Mouse (Mus musculus) heart, embryonic 14.5 days (tissue): ENCODE measurements around the gene Dppa5a. TPM values are rescaled to one million over a fixed set of nuclear protein-coding genes. Genes with fewer than 3 reads are reported as not detected.

Experiments
- ATAC-seq: fragments of 200-750 bp; cut with Nextera tagmentation; 2 replicates; pipeline ENCODE4 v1.8.0; 2017; ENCODE audit warnings: low read depth, moderate TSS enrichment; ENCODE audit not compliant: insufficient number of reproducible peaks, insufficient read depth, low FRiP score
- H3K27ac ChIP-seq, 2 experiments: fragments of 200-500 bp in 1 of 2; fragments of 300-500 bp in 1 of 2; sonication (generic) in 1 of 2; replicated peaks in 1 of 2; 2 replicates each; pipeline ENCODE4 v1.5.1; 2012 to 2014; ENCODE audit warnings: low read depth in 2 of 2, low read length in 2 of 2, control low read depth in 1 of 2, mild to moderate bottlenecking in 1 of 2, mixed read lengths in 1 of 2; ENCODE audit not compliant: control insufficient read depth in 1 of 2, insufficient read depth in 1 of 2
- H3K27me3 ChIP-seq: fragments of 300-500 bp; sonication (generic); 2 replicates; pipeline ENCODE4 v1.6.1; 2014; ENCODE audit warnings: mild to moderate bottlenecking, low read length, control low read depth; ENCODE audit not compliant: control insufficient read depth, insufficient read depth
- H3K36me3 ChIP-seq: fragments of 300-500 bp; sonication (generic); 2 replicates; pipeline ENCODE4 v1.6.1; 2014; ENCODE audit warnings: mild to moderate bottlenecking, control low read depth, low read length, mixed read lengths; ENCODE audit not compliant: control insufficient read depth, insufficient read depth
- H3K4me1 ChIP-seq, 2 experiments: fragments of 200-500 bp in 1 of 2; fragments of 300-500 bp in 1 of 2; sonication (generic) in 1 of 2; 2 replicates each; pipeline ENCODE4 v1.6.1; 2012 to 2014; ENCODE audit warnings: low read length in 2 of 2, control low read depth in 1 of 2, mixed read lengths in 1 of 2; ENCODE audit not compliant: control insufficient read depth in 2 of 2, insufficient read depth in 2 of 2
- H3K4me2 ChIP-seq: fragments of 300-500 bp; sonication (generic); 2 replicates; pipeline ENCODE4 v1.6.1; 2014; ENCODE audit warnings: mild to moderate bottlenecking, low read length
- H3K4me3 ChIP-seq, 2 experiments: fragments of 200-500 bp in 1 of 2; fragments of 300-500 bp in 1 of 2; sonication (generic) in 1 of 2; 2 replicates each; pipeline ENCODE4 v1.5.1; 2012 to 2014; ENCODE audit warnings: low read length in 2 of 2, mild to moderate bottlenecking in 2 of 2, control low read depth in 1 of 2, low read depth in 1 of 2, moderate library complexity in 1 of 2; ENCODE audit not compliant: control insufficient read depth in 1 of 2, insufficient read depth in 1 of 2
- H3K9ac ChIP-seq: fragments of 300-500 bp; sonication (generic); 2 replicates; pipeline ENCODE4 v1.6.1; 2014; ENCODE audit warnings: mild to moderate bottlenecking, low read length
- H3K9me3 ChIP-seq: fragments of 300-500 bp; sonication (generic); 2 replicates; pipeline ENCODE4 v1.6.1; 2016; ENCODE audit warnings: low read length, control low read depth; ENCODE audit not compliant: control insufficient read depth
- WGBS: fragments of 180-500 bp; shearing (Covaris S2); extraction: QIAGEN DNeasy Blood & Tissue Kit; methylation state at CpG from one replicate; pipeline ENCODE4 v1.1.7; 2014; 5-methylcytosine and 5-hydroxymethylcytosine counted together
- polyA plus RNA-seq: library from polyadenylated mRNA; unstranded; fragments of >200 nt; fragmentation: Nextera tagmentation; extraction: Ambion mirVana; gene quantifications from 2 replicates; pipeline ENCODE4 v1.2.1, GENCODE M21; 2014

Dppa5a gene
- polyA plus RNA-seq, 1 experiment from 2014 or later, result not detected

- no peak overlapping the region for H3K27ac ChIP-seq
- H3K36me3 ChIP-seq, result no peaks in the 10 kb centered on the region
- no peak for ATAC-seq
- peaks cover 7 to 9% of the 10 kb centered on the region in 2 experiments; a peak in 2 of 4 replicates for H3K4me1 ChIP-seq
- no peak overlapping the region for H3K4me2 ChIP-seq
- no peaks in the 10 kb centered on the region for H3K9me3 ChIP-seq
- WGBS, result 64% methylated on average over 1 of the region's 1 CpGs
- no peaks in the 10 kb centered on the region for H3K27me3 ChIP-seq
- H3K4me3 ChIP-seq, result no peak overlapping the region
- no peak overlapping the region for H3K9ac ChIP-seq
These were observed 7.0 kb upstream of the Dppa5a start for GRCm38 (mm10) chr9:78374885-78375389.

- ATAC-seq, result no peak
- H3K9me3 ChIP-seq, result no peaks in the 10 kb centered on the region
- no peak overlapping the region for H3K9ac ChIP-seq
- H3K27ac ChIP-seq, result no peak overlapping the region
- H3K4me3 ChIP-seq, result no peak overlapping the region
- peaks cover 7 to 9% of the 10 kb centered on the region in 2 experiments; a peak in 2 of 4 replicates for H3K4me1 ChIP-seq
- no peak overlapping the region for H3K4me2 ChIP-seq
- H3K27me3 ChIP-seq, result no peaks in the 10 kb centered on the region
- WGBS, result 55% methylated on average over 5 of the region's 5 CpGs
- H3K36me3 ChIP-seq, result no peaks in the 10 kb centered on the region
These were observed 6.4 kb upstream of the Dppa5a start for GRCm38 (mm10) chr9:78374397-78374796.

- WGBS, result 50% methylated on average over 10 of the region's 10 CpGs
- Histone ChIP-seq H3K9me3 (no peaks in the 10 kb centered on the region), H3K4me2 (no peak overlapping the region), H3K4me1 (peaks cover 4 to 6% of the 10 kb centered on the region in 2 experiments; a peak in 2 of 4 replicates), H3K4me3 (no peak overlapping the region), H3K27ac (no peak overlapping the region), H3K9ac (no peak overlapping the region), H3K36me3 (no peaks in the 10 kb centered on the region), H3K27me3 (no peaks in the 10 kb centered on the region)
- no peak for ATAC-seq
These were observed 5.0 kb upstream of the Dppa5a start for GRCm38 (mm10) chr9:78372827-78373504.

- WGBS, result 94% methylated on average over 3 of the region's 3 CpGs
- Histone ChIP-seq H3K4me2 (no peak overlapping the region), H3K36me3 (no peaks in the 10 kb centered on the region), H3K27me3 (no peaks in the 10 kb centered on the region), H3K4me3 (no peak overlapping the region), H3K9me3 (no peaks in the 10 kb centered on the region), H3K9ac (no peak overlapping the region), H3K27ac (no peak overlapping the region), H3K4me1 (peaks cover 3% of the 10 kb centered on the region in 2 experiments; a peak in 2 of 4 replicates)
- ATAC-seq, result no peak
These were observed 3.5 kb upstream of the Dppa5a start for GRCm38 (mm10) chr9:78371441-78371840.

- WGBS, result 90% methylated on average over 7 of the region's 7 CpGs
These were observed 1.8 kb upstream of the Dppa5a start for GRCm38 (mm10) chr9:78369786-78370185.

GRCm38 (mm10) chr9:78369349-78369748 is 1.4 kb upstream of the Dppa5a start:
- Histone ChIP-seq H3K4me1 (peaks cover 3% of the 10 kb centered on the region in 2 experiments; a peak in 2 of 4 replicates), H3K9me3 (no peaks in the 10 kb centered on the region), H3K36me3 (no peaks in the 10 kb centered on the region), H3K4me3 (no peak overlapping the region), H3K27me3 (no peaks in the 10 kb centered on the region), H3K4me2 (no peak overlapping the region), H3K9ac (no peak overlapping the region), H3K27ac (no peak overlapping the region)
- 84% methylated on average over 2 of the region's 2 CpGs for WGBS
- no peak for ATAC-seq

More at GRCm38 (mm10) chr9:78369786-78370185, 1.8 kb upstream of the Dppa5a start:
- Histone ChIP-seq H3K4me2 (no peak overlapping the region), H3K36me3 (no peaks in the 10 kb centered on the region), H3K9me3 (no peaks in the 10 kb centered on the region), H3K27me3 (no peaks in the 10 kb centered on the region), H3K27ac (no peak overlapping the region), H3K4me1 (peaks cover 3% of the 10 kb centered on the region in 2 experiments; a peak in 2 of 4 replicates), H3K4me3 (no peak overlapping the region), H3K9ac (no peak overlapping the region)
- ATAC-seq, result no peak

GRCm38 (mm10) chr9:78368671-78369293 is 805 bp upstream of the Dppa5a start:
- 77% methylated on average over 3 of the region's 3 CpGs for WGBS
- ATAC-seq, result no peak
- H3K27me3 ChIP-seq, result no peaks in the 10 kb centered on the region
- H3K9ac ChIP-seq, result no peak overlapping the region
- H3K4me2 ChIP-seq, result no peak overlapping the region
- peaks cover 3% of the 10 kb centered on the region in 2 experiments; a peak in 2 of 4 replicates for H3K4me1 ChIP-seq
- H3K36me3 ChIP-seq, result no peaks in the 10 kb centered on the region
- H3K27ac ChIP-seq, result no peak overlapping the region
- H3K4me3 ChIP-seq, result no peak overlapping the region
- H3K9me3 ChIP-seq, result no peaks in the 10 kb centered on the region
